Mouse (Mus musculus) frontal cortex, postnatal 14 days (tissue): ENCODE measurements around the gene Clybl.

ENCODE experiments used
- DNase-seq, 2 experiments: peaks; one replicate each; pipeline ENCODE4 v3.0.0; 2022; ENCODE audit warnings: low spot score in 2 of 2

Gene Clybl

GRCm38 (mm10) chr14:122196851-122197250, 15.3 kb downstream of the Clybl start:
- DNase-seq: no peak

GRCm38 (mm10) chr14:122200247-122200885, 18.9 kb downstream of the Clybl start:
- no peak for DNase-seq

- no peak for DNase-seq
Observed at GRCm38 (mm10) chr14:122209177-122209576, 27.7 kb downstream of the Clybl start.

- DNase-seq: no peak
Observed at GRCm38 (mm10) chr14:122213590-122213989, 32.1 kb downstream of the Clybl start.

- no peak for DNase-seq
Observed at GRCm38 (mm10) chr14:122214126-122214525, 32.6 kb downstream of the Clybl start.

- no peak for DNase-seq
Observed at GRCm38 (mm10) chr14:122217221-122217620, 35.7 kb downstream of the Clybl start.

GRCm38 (mm10) chr14:122222934-122223374, 41.5 kb downstream of the Clybl start:
- DNase-seq: no peak

GRCm38 (mm10) chr14:122223461-122224102, 42.1 kb downstream of the Clybl start:
- peak; percentile 60 to 74 for DNase-seq

GRCm38 (mm10) chr14:122224103-122224494, 42.6 kb downstream of the Clybl start:
- DNase-seq: no peak

GRCm38 (mm10) chr14:122224501-122224928, 43.0 kb downstream of the Clybl start:
- no peak for DNase-seq

- no peak for DNase-seq
Observed at GRCm38 (mm10) chr14:122225479-122226132, 44.1 kb downstream of the Clybl start.

- no peak for DNase-seq
Observed at GRCm38 (mm10) chr14:122226133-122226515, 44.6 kb downstream of the Clybl start.

GRCm38 (mm10) chr14:122226666-122227453, 45.4 kb downstream of the Clybl start:
- no peak for DNase-seq

- no peak for DNase-seq
Observed at GRCm38 (mm10) chr14:122227454-122227951, 46.0 kb downstream of the Clybl start.

- no peak for DNase-seq
Observed at GRCm38 (mm10) chr14:122228816-122229551, 47.5 kb downstream of the Clybl start.

GRCm38 (mm10) chr14:122229988-122230387, 48.5 kb downstream of the Clybl start:
- no peak for DNase-seq

- no peak for DNase-seq
Observed at GRCm38 (mm10) chr14:122230621-122231025, 49.1 kb downstream of the Clybl start.

GRCm38 (mm10) chr14:122231073-122231472, 49.6 kb downstream of the Clybl start:
- DNase-seq: no peak

- no peak for DNase-seq
Observed at GRCm38 (mm10) chr14:122233212-122233714, 51.8 kb downstream of the Clybl start.

GRCm38 (mm10) chr14:122243874-122244273, 62.4 kb downstream of the Clybl start:
- DNase-seq: no peak
